Mouse (Mus musculus) yolk sac, embryonic 10.5 days (tissue): Measurements from ENCODE around the gene Gapvd1.

Experiments used
- DNase-seq: peaks from one replicate; pipeline ENCODE4 v3.0.0-alpha.2; 2017; ENCODE audit warnings: low spot score

Gapvd1 gene

DNA sequence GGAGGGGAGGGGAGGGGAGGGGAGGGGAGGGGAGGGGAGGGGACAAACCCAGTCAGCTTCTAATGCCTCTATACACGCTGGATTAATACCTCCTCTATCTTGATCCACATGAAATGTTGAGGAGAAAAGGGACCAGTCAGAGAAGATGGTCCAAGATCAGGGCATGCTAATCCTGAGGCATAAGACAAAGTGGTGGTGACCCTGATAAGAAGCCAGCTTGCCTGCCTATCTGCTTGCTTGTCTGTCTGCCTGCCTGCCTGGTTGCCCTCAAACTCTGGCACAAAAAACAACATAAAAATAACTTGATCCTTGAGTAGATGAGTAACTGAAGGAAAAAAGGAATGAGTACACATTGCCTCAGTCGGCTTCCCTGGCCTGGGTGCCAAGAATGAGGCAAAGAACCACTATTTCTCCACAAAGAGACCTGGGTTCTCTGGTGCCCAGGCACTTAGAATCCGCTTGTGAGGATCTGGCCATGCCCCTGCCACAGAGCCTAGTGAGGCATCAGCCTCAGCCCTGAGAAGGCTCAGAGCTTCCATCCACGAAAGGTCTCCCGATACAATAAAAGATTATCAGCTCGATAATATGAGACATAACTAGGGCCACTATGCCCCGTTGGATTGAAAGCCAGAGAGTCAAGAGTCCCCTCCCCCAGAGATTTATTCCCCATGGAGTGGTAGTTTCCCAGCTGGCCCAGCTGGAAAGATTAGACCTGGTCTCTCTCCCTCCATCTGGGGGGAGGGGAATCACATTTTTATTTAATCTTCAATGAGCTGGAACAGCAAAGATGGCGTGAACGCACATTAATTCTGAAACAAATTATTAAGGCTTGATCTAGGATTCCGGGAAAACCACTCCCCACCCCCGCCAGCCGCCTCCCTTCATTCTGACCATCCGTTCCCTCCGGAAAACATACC, 119.5 kb downstream of the Gapvd1 start:
- DNase-seq, result no peak

- DNase-seq, result no peak
Measured at GRCm38 (mm10) chr2:34632051-34632450, 123.0 kb downstream of the Gapvd1 start.

- no peak for DNase-seq
Measured at GRCm38 (mm10) chr2:34630445-34630844, 124.6 kb downstream of the Gapvd1 start.

- DNase-seq, result no peak
Measured at GRCm38 (mm10) chr2:34629758-34630157, 125.3 kb downstream of the Gapvd1 start.

GRCm38 (mm10) chr2:34628903-34629540, 126.0 kb downstream of the Gapvd1 start:
- no peak for DNase-seq

DNA sequence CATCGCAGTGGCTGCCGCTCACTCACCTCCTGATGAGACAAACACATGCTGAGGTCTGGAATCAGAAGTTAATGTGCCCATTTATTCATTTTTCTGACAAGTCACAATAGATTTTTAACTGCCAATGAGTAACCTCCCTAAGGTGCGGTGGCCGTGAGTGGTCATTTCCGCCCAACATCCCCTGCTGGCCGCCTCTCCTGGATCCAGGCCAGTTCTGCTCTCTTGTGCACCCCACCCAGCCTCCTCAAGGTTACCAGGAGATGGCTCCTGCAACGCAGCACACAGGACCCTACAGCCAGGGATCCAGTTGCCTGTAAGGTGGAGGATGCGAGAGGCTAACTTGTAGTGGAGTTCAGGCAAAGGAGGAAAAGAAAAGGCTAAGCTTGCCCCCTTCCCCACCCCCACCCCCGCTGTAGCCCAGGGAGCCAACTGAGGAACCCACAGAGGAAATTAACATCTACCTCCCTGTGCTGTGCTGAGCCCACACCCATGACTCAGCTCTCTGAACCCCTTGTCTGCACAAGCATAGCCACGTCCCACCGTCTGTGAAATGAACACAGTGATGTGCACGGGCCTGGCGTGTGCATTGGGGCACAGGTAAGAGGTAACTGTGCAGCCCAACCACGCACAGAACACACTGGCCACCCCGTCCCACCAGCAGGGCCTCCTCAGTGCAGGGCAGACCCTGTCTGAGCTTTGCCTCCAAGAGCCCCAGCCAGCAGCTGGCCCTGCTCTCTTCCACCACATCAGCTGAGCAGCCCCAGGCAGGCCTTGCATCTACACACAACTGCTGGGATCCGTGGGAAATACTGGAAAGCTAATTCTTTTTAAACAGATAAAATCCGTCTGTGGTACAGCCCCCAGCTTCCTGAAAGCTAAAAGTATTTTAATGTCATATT, 127.5 kb downstream of the Gapvd1 start:
- no peak for DNase-seq
